Mouse (Mus musculus): ENCODE data around the gene Igf2r. TPM values are rescaled to one million over a fixed set of nuclear protein-coding genes. Genes with fewer than 3 reads are reported as not detected.
A peak's percentile ranks its signal among the peaks of the same experiment; 100 is the strongest.

Igf2r gene
- polyA plus RNA-seq, 1 experiment from 2014 or later, result 121 TPM

- H3K4me2 ChIP-seq, result no peak overlapping the region
- H3K27me3 ChIP-seq, result no peaks in the 10 kb centered on the region
- WGBS, result 47% methylated on average over 3 of the region's 3 CpGs
- no peak overlapping the region for H3K4me3 ChIP-seq
- H3K9ac ChIP-seq, result no peak overlapping the region
- ATAC-seq (replicated peaks; ENCODE audit: insufficient number of reproducible peaks, insufficient read depth, low FRiP score, low read depth), result peak; percentile 27
- no peaks in the 10 kb centered on the region for H3K36me3 ChIP-seq
- peak overlapping the region; percentile 81 for H3K27ac ChIP-seq
- H3K4me1 ChIP-seq (replicated peaks), result peaks cover 69% of the 10 kb centered on the region
- no peaks in the 10 kb centered on the region for H3K9me3 ChIP-seq (replicated peaks)
These were observed 28.1 kb upstream of the Igf2r start for GRCm38 (mm10) chr17:12797427-12798029.

- Histone ChIP-seq H3K9me3 (replicated peaks) (no peaks in the 10 kb centered on the region), H3K4me3 (no peak overlapping the region), H3K4me2 (no peak overlapping the region), H3K4me1 (replicated peaks) (peaks cover 77% of the 10 kb centered on the region), H3K27ac (peak overlapping the region; percentile 96), H3K9ac (no peak overlapping the region), H3K36me3 (no peaks in the 10 kb centered on the region), H3K27me3 (no peaks in the 10 kb centered on the region)
- no peak for ATAC-seq (replicated peaks; ENCODE audit: insufficient number of reproducible peaks, insufficient read depth, low FRiP score, low read depth)
- 64% methylated on average over 3 of the region's 3 CpGs for WGBS
These were observed 27.2 kb upstream of the Igf2r start for GRCm38 (mm10) chr17:12796633-12797032.

- Histone ChIP-seq H3K4me2 (0 out of 2 replicates have a peak overlapping the region, but pooled peaks have one; percentile 11), H3K4me1 (replicated peaks) (peaks cover 83% of the 10 kb centered on the region), H3K4me3 (no peak overlapping the region), H3K36me3 (no peaks in the 10 kb centered on the region; the same call in 1 of the 2 replicates), H3K27ac (peak overlapping the region; percentile 96), H3K9me3 (replicated peaks) (no peaks in the 10 kb centered on the region), H3K27me3 (no peaks in the 10 kb centered on the region), H3K9ac (no peak overlapping the region)
- whole genome bisulfite sequencing, result 12% methylated on average over 8 of the region's 8 CpGs
- peak; percentile 23 for ATAC-seq (replicated peaks; ENCODE audit: insufficient number of reproducible peaks, insufficient read depth, low FRiP score, low read depth)
These were observed 24.4 kb upstream of the Igf2r start for GRCm38 (mm10) chr17:12793660-12794406.

GRCm38 (mm10) chr17:12792422-12793206 is 23.1 kb upstream of the Igf2r start:
- Histone ChIP-seq H3K36me3 (peaks cover 12% of the 10 kb centered on the region), H3K9ac (no peak overlapping the region), H3K4me1 (replicated peaks) (peaks cover 71% of the 10 kb centered on the region), H3K27me3 (no peaks in the 10 kb centered on the region), H3K9me3 (replicated peaks) (no peaks in the 10 kb centered on the region), H3K4me2 (0 out of 2 replicates have a peak overlapping the region, but pooled peaks have one; percentile 2), H3K4me3 (no peak overlapping the region), H3K27ac (peak overlapping the region; percentile 96)
- whole genome bisulfite sequencing, result 32% methylated on average over 11 of the region's 11 CpGs
- no peak; the same call in 1 of the 2 replicates for ATAC-seq (replicated peaks; ENCODE audit: insufficient number of reproducible peaks, insufficient read depth, low FRiP score, low read depth)

GRCm38 (mm10) chr17:12791420-12791819 is 22.0 kb upstream of the Igf2r start:
- 10% methylated on average over 4 of the region's 4 CpGs for WGBS
- peak; percentile 18; the same call in 1 of the 2 replicates for ATAC-seq (replicated peaks; ENCODE audit: insufficient number of reproducible peaks, insufficient read depth, low FRiP score, low read depth)
- peak overlapping the region; percentile 96 for H3K27ac ChIP-seq
- peak overlapping the region; percentile 36; the same call in 1 of the 2 replicates for H3K4me2 ChIP-seq
- no peak overlapping the region for H3K4me3 ChIP-seq
- no peaks in the 10 kb centered on the region for H3K27me3 ChIP-seq
- H3K9ac ChIP-seq, result no peak overlapping the region
- no peaks in the 10 kb centered on the region for H3K9me3 ChIP-seq (replicated peaks)
- peaks cover 68% of the 10 kb centered on the region for H3K4me1 ChIP-seq (replicated peaks)
- H3K36me3 ChIP-seq, result peaks cover 16% of the 10 kb centered on the region

- 5% methylated on average over 5 of the region's 5 CpGs for WGBS
- Histone ChIP-seq H3K4me2 (peak overlapping the region; percentile 36; the same call in 1 of the 2 replicates), H3K9ac (no peak overlapping the region), H3K36me3 (peaks cover 16% of the 10 kb centered on the region), H3K27ac (peak overlapping the region; percentile 96), H3K4me3 (no peak overlapping the region), H3K4me1 (replicated peaks) (peaks cover 72% of the 10 kb centered on the region), H3K9me3 (replicated peaks) (no peaks in the 10 kb centered on the region), H3K27me3 (no peaks in the 10 kb centered on the region)
- ATAC-seq (replicated peaks; ENCODE audit: insufficient number of reproducible peaks, insufficient read depth, low FRiP score, low read depth), result no peak
These were observed 21.6 kb upstream of the Igf2r start for GRCm38 (mm10) chr17:12791079-12791406.

GRCm38 (mm10) chr17:12790353-12791078 is 21.1 kb upstream of the Igf2r start:
- 6% methylated on average over 10 of the region's 10 CpGs for WGBS
- H3K9ac ChIP-seq, result 0 out of 2 replicates have a peak overlapping the region, but pooled peaks have one; percentile 11
- H3K4me3 ChIP-seq, result 0 out of 2 replicates have a peak overlapping the region, but pooled peaks have one; percentile 8
- peak overlapping the region; percentile 36 for H3K4me2 ChIP-seq
- ATAC-seq (replicated peaks; ENCODE audit: insufficient number of reproducible peaks, insufficient read depth, low FRiP score, low read depth), result peak; percentile 88
- H3K27ac ChIP-seq, result peak overlapping the region; percentile 96
- H3K36me3 ChIP-seq, result peaks cover 16% of the 10 kb centered on the region
- no peaks in the 10 kb centered on the region for H3K27me3 ChIP-seq
- no peaks in the 10 kb centered on the region for H3K9me3 ChIP-seq (replicated peaks)
- H3K4me1 ChIP-seq (replicated peaks), result peaks cover 71% of the 10 kb centered on the region

- 39% methylated on average over 11 of the region's 11 CpGs for WGBS
- ATAC-seq (replicated peaks; ENCODE audit: insufficient number of reproducible peaks, insufficient read depth, low FRiP score, low read depth), result no peak
These were observed 13.7 kb upstream of the Igf2r start for GRCm38 (mm10) chr17:12782861-12783847.

GRCm38 (mm10) chr17:12781101-12781500 is 11.6 kb upstream of the Igf2r start:
- Histone ChIP-seq H3K27me3 (no peaks in the 10 kb centered on the region), H3K4me1 (replicated peaks) (peaks cover 62% of the 10 kb centered on the region), H3K9ac (peak overlapping the region; percentile 34; the same call in 1 of the 2 replicates), H3K36me3 (peaks cover 11% of the 10 kb centered on the region; the same call in 1 of the 2 replicates), H3K9me3 (replicated peaks) (no peaks in the 10 kb centered on the region), H3K27ac (peak overlapping the region; percentile 89), H3K4me2 (peak overlapping the region; percentile 40), H3K4me3 (no peak overlapping the region)
- 18% methylated on average over 5 of the region's 5 CpGs for WGBS
- peak; percentile 44 for ATAC-seq (replicated peaks; ENCODE audit: insufficient number of reproducible peaks, insufficient read depth, low FRiP score, low read depth)

More at GRCm38 (mm10) chr17:12782861-12783847, 13.7 kb upstream of the Igf2r start:
- H3K27me3 ChIP-seq, result no peaks in the 10 kb centered on the region
- no peaks in the 10 kb centered on the region for H3K9me3 ChIP-seq (replicated peaks)
- H3K9ac ChIP-seq, result no peak overlapping the region
- H3K4me1 ChIP-seq (replicated peaks), result peaks cover 64% of the 10 kb centered on the region
- H3K36me3 ChIP-seq, result peaks cover 12% of the 10 kb centered on the region
- H3K4me3 ChIP-seq, result no peak overlapping the region
- peak overlapping the region; percentile 69 for H3K27ac ChIP-seq
- H3K4me2 ChIP-seq, result no peak overlapping the region

GRCm38 (mm10) chr17:12780125-12780524 is 10.7 kb upstream of the Igf2r start:
- H3K36me3 ChIP-seq, result peaks cover 16% of the 10 kb centered on the region
- H3K27ac ChIP-seq, result peak overlapping the region; percentile 89
- peak; percentile 62 for ATAC-seq (replicated peaks; ENCODE audit: insufficient number of reproducible peaks, insufficient read depth, low FRiP score, low read depth)
- H3K4me1 ChIP-seq (replicated peaks), result peaks cover 61% of the 10 kb centered on the region
- 0 out of 2 replicates have a peak overlapping the region, but pooled peaks have one; percentile 7 for H3K9ac ChIP-seq
- 4% methylated on average over 8 of the region's 8 CpGs for WGBS
- no peak overlapping the region for H3K4me3 ChIP-seq
- peak overlapping the region; percentile 40 for H3K4me2 ChIP-seq
- no peaks in the 10 kb centered on the region for H3K9me3 ChIP-seq (replicated peaks)
- no peaks in the 10 kb centered on the region for H3K27me3 ChIP-seq

All from heart, embryonic 15.5 days (tissue).